Mouse (Mus musculus) lung, postnatal 0 days (tissue): ENCODE data around the gene Zfpm1.

Source experiments
- CTCF ChIP-seq: IDR thresholded peaks from 2 replicates; pipeline ENCODE4 v1.5.1; 2016; ENCODE audit warnings: antibody characterized with exemption, mild to moderate bottlenecking
- EP300 ChIP-seq: IDR thresholded peaks from 2 replicates; pipeline ENCODE4 v1.6.1; 2016; ENCODE audit warnings: antibody characterized with exemption, mild to moderate bottlenecking, control low read depth

GRCm38 (mm10) chr8:122362271-122362670 lies 80.3 kb downstream of the Zfpm1 start:
- TF ChIP-seq CTCF, result no peak
- TF ChIP-seq EP300, result no peak
